In genomic region chr14:24004471-24005271, GRCm38 (mm10) we compare ENCODE assay signal across 8 mouse cellular contexts. TPM values are rescaled to one million over a fixed set of nuclear protein-coding genes. Genes with fewer than 3 reads are reported as not detected.
DNase-seq lines count a peak whose midpoint lies in the region; ATAC-seq and TF ChIP-seq lines count a peak whose summit lies in the region.

No protein-coding gene starts in this region.

- TF ChIP-seq POLR2A in thymus, adult 2 months (IDR thresholded peaks at IDR 0.05; ENCODE audit: control insufficient read depth, extremely low read depth, insufficient read depth, low read length, poor library complexity), result no peak

- H3K4me1 ChIP-seq in thymus, adult 2 months (replicated peaks; ENCODE audit: control insufficient read depth, insufficient read depth, low read length), result no peaks in the 10 kb centered on the region
- peaks cover 13% of the 10 kb centered on the region for H3K4me1 ChIP-seq in embryonic facial prominence, embryonic 13.5 days
- peaks cover 9% of the 10 kb centered on the region; the same call in 1 of the 2 replicates for H3K4me1 ChIP-seq in heart, embryonic 16.5 days (ENCODE audit: control insufficient read depth, insufficient read depth, low read length)
- no peaks in the 10 kb centered on the region for H3K4me1 ChIP-seq in liver, embryonic 16.5 days (ENCODE audit: control insufficient read depth, low read depth, low read length)

- no peak for TF ChIP-seq CTCF in thymus, adult 2 months (IDR thresholded peaks at IDR 0.05; ENCODE audit: borderline replicate concordance, control insufficient read depth, extremely low read depth, insufficient read depth, low read length, poor library complexity)

- peak overlapping the region; percentile 77 for H3K9ac ChIP-seq in embryonic facial prominence, embryonic 13.5 days
- peak overlapping the region; percentile 68 for H3K9ac ChIP-seq in heart, embryonic 16.5 days (ENCODE audit: low read length)
- H3K9ac ChIP-seq in liver, embryonic 16.5 days (ENCODE audit: low read depth, low read length), result no peak overlapping the region

- H3K9me3 ChIP-seq in embryonic facial prominence, embryonic 13.5 days, result no peaks in the 10 kb centered on the region
- H3K9me3 ChIP-seq in heart, embryonic 16.5 days (replicated peaks; ENCODE audit: control insufficient read depth, low read length), result no peaks in the 10 kb centered on the region
- no peaks in the 10 kb centered on the region for H3K9me3 ChIP-seq in liver, embryonic 16.5 days (replicated peaks; ENCODE audit: control insufficient read depth, low read length)

- no peaks in the 10 kb centered on the region; the same call in 1 of the 2 replicates for H3K27me3 ChIP-seq in thymus, adult 2 months (ENCODE audit: control insufficient read depth, insufficient read depth, low read length)
- H3K27me3 ChIP-seq in embryonic facial prominence, embryonic 13.5 days, result peaks cover 78% of the 10 kb centered on the region
- H3K27me3 ChIP-seq in heart, embryonic 16.5 days (ENCODE audit: control insufficient read depth, insufficient read depth, low read length), result peaks cover 88% of the 10 kb centered on the region
- peaks cover 50% of the 10 kb centered on the region for H3K27me3 ChIP-seq in liver, embryonic 16.5 days (ENCODE audit: control insufficient read depth, insufficient read depth, low read depth, low read length)

- no peak for DNase-seq in thymus, adult 2 months
- DNase-seq in thymus, postnatal 10 days (ENCODE audit: low spot score in 2 of 2), result no peak
- peak; percentile 6 to 48 for DNase-seq in kidney, postnatal 36 days
- DNase-seq in right cerebral cortex, adult 2 months (ENCODE audit: low spot score in 2 of 2), result peak; percentile 66 to 74
- no peak for DNase-seq in natural killer cell, adult 2 months (ENCODE audit: low spot score in 2 of 2)

- peak; percentile 52; the same call in 1 of the 2 replicates for ATAC-seq in embryonic facial prominence, embryonic 13.5 days (ENCODE audit: insufficient number of reproducible peaks, insufficient read depth, low FRiP score, low TSS enrichment, low read depth)
- ATAC-seq in heart, embryonic 16.5 days (replicated peaks; ENCODE audit: extremely low read depth, insufficient read depth, low FRiP score), result 0 out of 2 replicates have a peak, but pooled peaks have one; percentile 32
- ATAC-seq in liver, embryonic 16.5 days (ENCODE audit: low read depth), result no peak

- no peaks in the 10 kb centered on the region for H3K36me3 ChIP-seq in thymus, adult 2 months (ENCODE audit: control insufficient read depth, insufficient read depth, low read length)
- no peaks in the 10 kb centered on the region for H3K36me3 ChIP-seq in embryonic facial prominence, embryonic 13.5 days
- H3K36me3 ChIP-seq in heart, embryonic 16.5 days (ENCODE audit: control insufficient read depth, insufficient read depth), result no peaks in the 10 kb centered on the region
- H3K36me3 ChIP-seq in liver, embryonic 16.5 days (ENCODE audit: control insufficient read depth, insufficient read depth), result no peaks in the 10 kb centered on the region

- no peak overlapping the region for H3K27ac ChIP-seq in thymus, adult 2 months (ENCODE audit: control insufficient read depth, insufficient read depth, low read length)
- H3K27ac ChIP-seq in embryonic facial prominence, embryonic 13.5 days, result 0 out of 2 replicates have a peak overlapping the region, but pooled peaks have one; percentile 5
- H3K27ac ChIP-seq in heart, embryonic 16.5 days (ENCODE audit: low read length), result no peak overlapping the region
- H3K27ac ChIP-seq in liver, embryonic 16.5 days (ENCODE audit: low read length), result no peak overlapping the region

- peak overlapping the region; percentile 6 for H3K4me3 ChIP-seq in thymus, adult 2 months (ENCODE audit: control insufficient read depth, insufficient read depth, low read length)
- peak overlapping the region; percentile 60 for H3K4me3 ChIP-seq in embryonic facial prominence, embryonic 13.5 days
- H3K4me3 ChIP-seq in heart, embryonic 16.5 days (ENCODE audit: low read length), result peak overlapping the region; percentile 72
- H3K4me3 ChIP-seq in liver, embryonic 16.5 days (ENCODE audit: low read depth, low read length), result peak overlapping the region; percentile 44

- WGBS in thymus, adult 2 months, result 3% methylated on average over 82 of the region's 82 CpGs
- WGBS in embryonic facial prominence, embryonic 13.5 days, result under 1% methylated on average over 78 of the region's 82 CpGs
- WGBS in heart, embryonic 16.5 days, result under 1% methylated on average over 71 of the region's 82 CpGs
- under 1% methylated on average over 77 of the region's 82 CpGs for WGBS in liver, embryonic 16.5 days (ENCODE audit: insufficient replicate concordance)

- peak overlapping the region; percentile 94 for H3K4me2 ChIP-seq in embryonic facial prominence, embryonic 13.5 days
- peak overlapping the region; percentile 97 for H3K4me2 ChIP-seq in heart, embryonic 16.5 days (ENCODE audit: low read depth, low read length)
- peak overlapping the region; percentile 52 for H3K4me2 ChIP-seq in liver, embryonic 16.5 days (ENCODE audit: low read depth, low read length)

RNA-seq across cellular contexts. Expression of gene Kcnma1, which starts 9.6 kb away (rescaled TPM):
- polyA plus RNA-seq in thymus, adult 2 months (2012; rRNA removed), result 4.9 and 5.1 TPM in 2 replicates
- polyA plus RNA-seq in embryonic facial prominence, embryonic 13.5 days (2015; fragmentation: Nextera tagmentation; extraction: Ambion mirVana), result 2.5 and 4.0 TPM in 2 replicates
- 0.38 and 0.47 TPM in 2 replicates for polyA plus RNA-seq in heart, embryonic 16.5 days (2015; fragmentation: Nextera tagmentation; extraction: Ambion mirVana)
- polyA plus RNA-seq in liver, embryonic 16.5 days (2015; fragmentation: Nextera tagmentation; extraction: Ambion mirVana), result 0.05 and 0.07 TPM in 2 replicates

Comparison
In these comparisons a context has a peak if more than half of its experiments do, and no peak if none do; other contexts are left out.
1. DNase-seq: peak in kidney, postnatal 36 days (2 of 2) and right cerebral cortex, adult 2 months (2 of 2); none in thymus, adult 2 months (single experiment), thymus, postnatal 10 days (0 of 2) and natural killer cell, adult 2 months (0 of 2).
2. H3K4me3 ChIP-seq: peak in every context shown above with its lines; median percentile 72 in heart, embryonic 16.5 days; 60 in embryonic facial prominence, embryonic 13.5 days; 44 in liver, embryonic 16.5 days; 6 in thymus, adult 2 months.
3. Peak in every context shown above with its lines, with median percentiles within 50 percentile points of each other: H3K4me2 ChIP-seq.